Mouse (Mus musculus) urinary bladder, postnatal 25 days (tissue): Measurements from ENCODE around the gene Ppp1r12b.
"Not testable (repeated sequence)": the region's sequence is repeated elsewhere in the genome, so short reads cannot be mapped to it uniquely, and the experiment has no call there.

Experiments
- DNase-seq: peaks from one replicate; pipeline ENCODE4 v3.0.0; 2022; ENCODE audit warnings: low spot score

Ppp1r12b gene

DNA sequence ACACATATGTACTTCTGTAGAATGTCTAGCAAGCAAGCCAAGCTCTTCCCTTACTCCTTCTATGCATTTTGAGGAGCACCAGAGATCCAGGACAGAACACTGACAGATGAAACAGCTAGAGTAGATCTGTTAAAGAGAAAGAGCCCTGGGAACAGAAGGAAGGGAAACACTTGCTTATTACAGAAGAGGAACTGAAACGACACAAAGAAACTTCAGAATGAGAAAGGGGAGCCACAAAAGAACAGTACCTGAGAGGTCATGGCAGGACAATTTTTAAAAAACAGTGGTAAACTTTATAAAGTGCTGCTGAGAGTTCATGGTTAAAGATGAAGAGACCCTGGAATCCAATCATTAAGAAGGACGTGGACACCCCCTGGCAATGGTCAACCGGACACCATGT is 105.4 kb downstream of the Ppp1r12b start:
- DNase-seq, result no peak

DNA sequence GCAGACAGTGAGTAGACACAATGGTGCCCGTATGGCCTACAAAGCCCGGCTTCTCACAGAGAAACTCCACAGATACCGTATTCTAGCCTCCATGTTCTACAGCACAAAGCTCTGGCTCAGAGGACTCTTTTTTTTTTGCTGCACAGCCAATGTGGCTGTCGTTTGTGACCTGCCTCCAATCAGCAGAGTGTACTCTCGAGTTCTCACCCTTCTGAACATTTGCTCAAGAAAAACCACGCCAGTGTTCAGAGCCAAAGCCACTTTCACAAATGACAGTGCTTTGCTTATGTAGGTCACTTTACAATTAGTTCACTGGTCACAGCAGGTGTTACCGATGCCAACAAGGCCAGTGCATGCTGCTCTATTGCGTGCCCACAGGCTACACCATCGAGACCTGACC is 107.9 kb downstream of the Ppp1r12b start:
- DNase-seq, result no peak

DNA sequence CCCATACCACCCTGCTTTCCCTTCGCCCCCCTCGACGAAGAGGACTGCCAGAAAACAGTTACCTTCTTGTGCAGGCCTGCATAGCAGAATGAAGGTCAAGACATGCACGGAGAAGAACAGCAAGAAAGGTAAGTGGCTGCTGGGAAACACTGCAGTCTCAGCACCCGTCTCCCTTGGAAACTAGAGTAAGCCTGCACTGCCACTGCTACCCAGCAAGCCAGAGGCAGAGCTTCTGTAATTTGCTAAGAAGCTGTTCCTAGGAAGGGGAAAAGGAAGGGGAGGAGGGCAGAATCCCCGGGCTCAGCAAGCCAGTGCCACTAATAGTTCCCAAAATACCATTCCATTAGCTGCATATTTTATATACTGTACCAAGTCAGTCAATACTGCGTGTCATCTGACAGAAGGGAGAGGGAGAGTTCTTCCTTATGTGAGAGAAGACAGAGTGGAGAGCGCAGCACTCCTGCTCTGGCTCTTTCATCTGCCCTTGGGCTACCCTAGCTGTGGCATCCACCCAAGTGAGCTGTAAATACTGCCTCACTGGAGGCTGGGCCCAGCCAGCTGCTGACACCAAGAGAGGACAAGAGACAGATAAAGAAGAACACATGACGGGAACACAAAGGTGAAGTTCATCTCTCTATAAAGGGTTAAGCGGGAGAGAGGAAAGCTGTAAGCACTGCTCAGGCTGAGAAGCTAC is 109.3 kb downstream of the Ppp1r12b start:
- DNase-seq, result no peak

GRCm38 (mm10) chr1:134843369-134843768 is 112.4 kb downstream of the Ppp1r12b start:
- no peak for DNase-seq

DNA sequence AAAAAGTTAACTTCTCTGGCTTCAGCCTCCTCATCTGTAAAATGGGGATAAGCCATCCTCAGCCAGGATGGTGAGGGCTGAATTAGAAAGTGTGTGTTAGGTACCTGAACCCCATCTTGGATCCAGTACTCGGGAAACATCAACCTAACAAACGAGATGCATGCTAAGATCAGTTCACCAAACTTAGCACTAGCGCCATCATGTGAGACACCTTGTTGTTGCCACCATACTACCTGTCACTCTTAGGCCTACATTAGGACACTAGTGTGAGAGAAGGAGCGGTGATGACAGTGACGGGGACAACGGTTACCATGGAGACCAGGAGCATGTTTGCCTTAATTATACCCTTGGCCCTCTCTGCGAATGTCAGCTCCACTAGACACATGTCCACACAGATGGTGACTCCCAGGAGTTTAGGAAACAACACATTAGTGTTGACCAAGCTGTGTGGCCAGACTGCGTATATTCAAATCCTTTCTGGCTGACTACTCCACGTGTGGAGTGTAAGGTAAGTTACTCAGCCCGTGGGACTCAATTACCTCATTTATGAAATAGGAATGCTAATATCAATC is 118.7 kb downstream of the Ppp1r12b start:
- DNase-seq, result no peak

DNA sequence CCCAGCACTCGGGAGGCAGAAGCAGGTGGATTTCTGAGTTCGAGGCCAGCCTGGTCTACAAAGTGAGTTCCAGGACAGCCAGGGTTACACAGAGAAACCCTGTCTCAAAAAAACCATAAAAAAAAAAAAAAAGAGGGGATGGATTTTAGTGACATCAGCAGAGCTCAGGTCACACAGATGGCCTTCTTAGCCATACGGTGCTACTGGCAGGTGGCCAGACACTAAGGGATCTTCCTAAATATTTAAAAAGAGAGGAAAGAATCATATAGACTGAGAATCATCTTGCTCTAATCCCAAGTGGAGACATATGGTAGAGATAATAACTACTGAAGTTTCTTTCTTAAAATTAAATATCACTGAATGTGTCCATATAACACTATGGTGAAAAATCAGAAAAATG is 124.9 kb downstream of the Ppp1r12b start:
- DNase-seq, result not testable (repeated sequence)

GRCm38 (mm10) chr1:134829635-134830034 is 126.1 kb downstream of the Ppp1r12b start:
- no peak for DNase-seq

- no peak for DNase-seq
Observed at GRCm38 (mm10) chr1:134824896-134825295, 130.8 kb downstream of the Ppp1r12b start.

DNA sequence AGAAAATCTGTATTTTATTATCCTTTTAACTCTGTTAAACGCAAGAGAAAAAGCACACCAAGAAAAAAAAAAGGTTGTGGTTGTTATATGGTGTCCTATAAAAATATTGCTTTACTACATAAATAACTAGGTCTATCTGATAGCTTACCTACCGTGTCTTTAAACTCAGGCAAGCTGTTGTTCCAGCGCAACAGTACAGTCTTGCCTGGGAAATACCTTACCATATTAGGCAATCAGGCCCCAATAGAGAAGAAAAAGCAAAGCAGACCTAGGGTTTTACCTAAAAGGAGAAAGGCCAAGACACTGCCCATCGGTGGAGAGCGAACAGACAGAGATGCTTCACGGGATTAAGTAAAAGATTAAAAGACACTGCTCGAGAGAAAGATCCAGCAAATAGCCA is 131.9 kb downstream of the Ppp1r12b start:
- no peak for DNase-seq

- DNase-seq, result no peak
Observed at GRCm38 (mm10) chr1:134823323-134823722, 132.4 kb downstream of the Ppp1r12b start.

DNA sequence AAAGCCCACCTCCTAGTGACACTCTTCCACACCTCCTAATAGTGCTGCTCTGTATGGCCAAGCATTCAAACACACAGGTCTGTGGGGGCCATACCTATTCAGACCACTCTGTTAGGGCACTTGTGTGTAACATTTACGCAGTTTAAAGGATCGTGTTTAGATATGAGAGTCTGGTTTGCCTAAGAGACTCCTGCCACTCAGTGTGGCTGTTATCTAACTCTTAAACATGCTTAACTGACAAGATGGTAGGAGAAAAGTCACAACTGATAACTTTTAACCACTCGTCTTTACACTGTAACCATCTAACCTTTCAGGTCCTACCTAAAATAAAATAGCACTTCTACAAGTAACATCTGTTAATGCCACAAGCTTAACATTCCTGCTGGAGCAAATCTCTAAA is 134.9 kb downstream of the Ppp1r12b start:
- DNase-seq, result no peak

- DNase-seq, result no peak
Observed at GRCm38 (mm10) chr1:134819196-134819595, 136.5 kb downstream of the Ppp1r12b start.

DNA sequence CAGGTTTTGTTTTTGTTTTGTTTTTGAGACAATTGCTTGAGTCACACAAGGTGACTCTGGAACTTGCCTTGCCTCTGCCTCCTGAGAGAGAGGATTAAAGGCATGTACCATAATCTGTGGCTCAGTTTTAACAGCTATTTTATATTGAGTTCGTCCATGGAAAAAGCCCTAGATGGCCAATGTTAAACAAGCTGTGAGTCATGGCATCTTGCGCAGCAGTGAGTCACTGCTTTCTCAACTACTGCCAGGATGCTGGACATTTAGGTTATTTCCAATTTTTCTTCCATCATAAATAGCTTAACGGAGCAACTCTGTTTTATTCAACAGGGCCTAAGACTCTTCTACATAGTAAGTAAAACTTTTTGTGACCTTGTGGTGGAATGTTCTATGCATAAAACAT is 137.0 kb downstream of the Ppp1r12b start:
- DNase-seq, result no peak

DNA sequence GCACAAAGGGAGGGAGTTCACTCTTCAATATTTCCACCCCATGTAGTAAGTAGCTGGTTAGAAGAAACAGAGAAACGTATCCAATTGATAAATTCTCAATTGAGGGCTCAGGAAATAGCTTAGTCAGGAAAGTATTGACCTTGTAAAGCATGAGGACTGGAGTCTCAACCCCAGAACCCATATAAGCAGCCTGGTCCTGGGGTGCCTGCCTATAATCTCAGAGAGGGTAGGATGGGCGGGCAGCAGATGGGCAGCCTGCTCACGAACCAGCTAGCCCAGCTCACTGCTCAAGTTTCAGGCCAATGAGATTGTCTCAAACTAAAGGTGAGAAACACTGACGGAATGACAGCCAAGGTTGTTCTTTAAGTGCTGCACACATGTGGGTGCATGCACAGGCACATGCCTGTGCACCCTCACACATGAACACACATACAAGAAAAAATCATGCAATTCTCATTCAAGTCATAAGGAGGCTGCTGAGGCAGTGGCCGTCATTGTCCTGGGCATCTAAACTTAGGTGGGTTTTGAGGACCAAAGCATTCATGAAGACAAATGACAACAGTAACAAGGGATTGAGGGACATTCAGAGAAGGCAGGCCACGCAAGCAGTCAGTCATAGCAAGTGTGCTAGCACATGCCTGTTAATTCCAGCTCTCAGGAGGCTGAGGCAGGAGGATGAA is 137.7 kb downstream of the Ppp1r12b start:
- DNase-seq, result no peak

- DNase-seq, result no peak
Observed at GRCm38 (mm10) chr1:134817120-134817519, 138.6 kb downstream of the Ppp1r12b start.

DNA sequence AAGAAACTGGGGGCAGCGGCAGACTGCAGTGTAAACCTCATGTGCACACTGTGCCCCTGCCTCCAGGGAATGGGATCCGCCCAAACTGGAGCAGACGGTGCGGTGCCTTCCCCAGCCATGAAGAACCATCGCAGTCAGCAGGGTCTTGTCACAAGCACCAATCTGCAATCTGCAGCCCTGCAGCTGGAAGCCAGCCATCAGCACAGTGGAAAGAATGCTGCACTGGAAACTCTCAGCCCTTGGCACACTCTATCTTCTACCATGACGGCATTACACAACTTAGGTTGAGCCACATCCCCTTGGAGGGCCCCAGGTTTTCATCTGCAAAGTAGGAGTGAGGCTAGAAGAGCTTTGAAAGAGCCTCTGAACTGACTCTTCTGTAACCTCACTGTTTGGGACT is 139.1 kb downstream of the Ppp1r12b start:
- peak; percentile 30 for DNase-seq

DNA sequence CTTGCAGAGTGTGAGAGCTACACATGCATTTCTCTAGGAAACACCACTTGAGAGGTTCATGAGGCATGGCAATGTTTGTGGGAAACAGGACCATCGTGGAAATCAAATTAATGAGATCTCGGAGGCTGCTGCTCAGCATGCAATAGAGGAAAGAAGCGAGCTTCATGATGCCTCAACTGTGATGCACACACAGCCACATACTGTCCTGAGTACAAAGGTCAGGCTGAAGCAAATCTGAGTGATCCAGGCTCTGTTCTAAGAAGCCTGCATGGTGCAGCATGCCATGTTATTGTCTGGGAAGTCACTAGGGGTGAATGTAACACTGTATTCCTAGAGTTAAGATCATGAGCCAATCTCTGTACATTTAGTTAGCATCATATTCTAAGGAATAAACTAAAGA is 140.0 kb downstream of the Ppp1r12b start:
- DNase-seq, result no peak

- DNase-seq, result no peak
Observed at GRCm38 (mm10) chr1:134805471-134805870, 150.3 kb downstream of the Ppp1r12b start.

GRCm38 (mm10) chr1:134804373-134804772 is 151.4 kb downstream of the Ppp1r12b start:
- peak; percentile 30 for DNase-seq

DNA sequence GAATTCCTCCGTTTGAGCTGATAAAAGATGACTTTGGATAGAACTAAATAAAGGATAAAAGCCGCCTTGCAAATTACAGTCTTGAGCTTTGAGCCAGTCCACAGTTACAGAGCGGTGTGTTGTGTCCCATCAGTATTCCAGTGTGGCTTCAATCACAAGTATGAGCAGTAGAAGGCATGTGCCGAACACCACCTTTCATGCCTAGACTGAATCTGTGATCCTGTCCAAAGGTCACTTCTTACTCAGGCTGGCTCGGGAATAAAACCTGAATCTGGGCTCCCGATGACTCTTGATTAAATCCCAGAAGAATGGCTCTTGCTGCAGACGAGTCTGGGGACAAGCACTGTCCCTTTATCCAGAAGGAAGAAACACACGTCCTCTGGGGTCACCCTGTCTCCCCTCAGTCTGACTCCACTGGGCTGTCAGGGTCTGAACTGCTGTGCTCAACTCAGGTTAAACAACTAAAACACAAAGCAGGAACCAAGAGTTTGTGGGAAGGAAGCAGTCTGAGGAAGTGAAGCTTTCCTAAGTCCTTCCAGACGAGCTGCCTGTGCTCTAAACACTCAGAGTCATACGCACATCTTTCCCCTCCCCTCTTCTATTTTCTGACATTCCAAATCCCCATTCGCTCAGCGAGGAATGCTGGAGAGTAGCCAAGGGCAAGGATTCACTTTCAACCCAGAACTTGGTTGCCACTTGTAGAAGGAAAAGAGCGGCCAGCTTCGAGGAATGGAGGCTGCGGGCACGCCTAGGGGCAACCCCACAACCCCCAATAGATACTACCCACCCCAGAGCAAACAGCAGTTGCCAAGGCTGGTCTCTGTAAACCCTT is 152.2 kb downstream of the Ppp1r12b start:
- peak; percentile 61 for DNase-seq

- DNase-seq, result no peak
Observed at GRCm38 (mm10) chr1:134801758-134802157, 154.0 kb downstream of the Ppp1r12b start.

DNA sequence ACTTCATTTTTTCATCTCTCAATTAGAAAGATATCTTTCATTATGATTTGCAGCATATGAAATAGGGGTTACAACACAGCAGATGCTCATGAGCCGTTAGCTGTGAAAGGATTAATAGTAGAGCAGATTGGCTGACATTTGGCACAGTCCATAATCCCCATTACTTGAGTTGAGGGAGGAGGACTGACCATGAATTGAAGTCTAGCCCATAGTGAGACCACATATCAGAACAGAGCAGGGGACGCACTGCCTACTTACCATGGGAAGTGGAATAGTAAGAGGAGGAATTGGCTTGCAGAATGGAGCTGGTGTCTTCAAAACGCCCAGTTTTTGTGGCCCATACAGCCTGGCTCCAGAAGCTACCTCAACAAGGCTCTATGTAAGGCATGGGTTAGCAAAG is 159.2 kb downstream of the Ppp1r12b start:
- no peak for DNase-seq

- no peak for DNase-seq
Observed at GRCm38 (mm10) chr1:134796076-134796475, 159.7 kb downstream of the Ppp1r12b start.
